Mouse (Mus musculus) cerebellum, adult 2 months (tissue): ENCODE data around the gene Casz1.

Experiments
- CTCF ChIP-seq: fragments of 200-500 bp; IDR thresholded peaks from 2 replicates; pipeline ENCODE4 v1.5.1; 2011; ENCODE audit warnings: low read depth, mild to moderate bottlenecking, control low read depth, low read length, moderate library complexity, borderline replicate concordance; ENCODE audit not compliant: insufficient read depth
- POLR2A ChIP-seq: fragments of 200-500 bp; IDR thresholded peaks from 2 replicates; pipeline ENCODE4 v1.6.1; 2011; ENCODE audit warnings: low read length, control low read depth, borderline replicate concordance; ENCODE audit not compliant: insufficient read depth

DNA sequence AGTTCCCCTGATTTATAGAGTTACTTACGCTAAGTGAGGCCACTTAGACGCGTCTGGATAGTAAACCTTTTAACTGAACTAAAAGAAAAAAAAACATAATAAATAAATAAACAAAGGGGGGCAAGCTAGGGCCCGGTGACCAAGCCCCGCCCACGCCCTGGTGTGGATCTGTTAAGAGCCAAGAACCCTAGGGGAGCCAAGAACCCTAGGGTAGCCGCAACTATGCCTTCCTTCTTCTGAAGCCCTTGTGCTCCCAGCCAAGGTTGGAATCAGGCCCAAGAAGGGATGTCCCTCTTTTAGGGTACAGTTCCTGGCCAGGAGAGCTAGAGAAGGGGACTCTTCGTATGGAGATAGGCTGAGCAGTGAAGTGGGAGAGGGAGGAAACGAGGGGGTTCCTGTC, 119.2 kb downstream of the Casz1 start:
- TF ChIP-seq CTCF (no peak), POLR2A (no peak)
